In the genomic region with DNA sequence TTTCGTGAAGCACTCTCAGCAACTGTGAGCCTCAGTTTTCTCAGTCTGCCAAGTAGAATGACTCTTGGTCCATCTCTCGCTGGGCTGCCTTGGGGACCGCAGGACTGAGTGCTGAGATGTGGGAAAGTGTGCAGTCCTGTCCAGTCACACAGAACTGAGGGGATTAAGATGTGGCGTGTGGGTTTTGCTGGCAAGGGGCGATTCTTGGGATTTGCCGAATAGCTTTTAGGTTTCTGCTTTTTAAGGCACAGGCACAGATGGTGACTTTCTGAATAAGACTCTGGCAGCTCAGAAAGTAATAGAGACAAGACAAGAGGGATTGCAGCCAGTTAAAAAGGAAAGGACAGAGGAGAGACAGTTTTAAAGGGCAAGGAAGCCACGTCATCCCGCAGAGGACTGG, we compare ENCODE assay signal across 26 mouse cellular contexts.
DNase-seq lines count a peak whose midpoint lies in the region; ATAC-seq lines count a peak whose summit lies in the region.
"Had no signal": no experiment of that assay in that cellular context is flagged by ENCODE, and none has a peak within 500 bp of the region (broad histone marks: within the 10 kb centered on the region; RNA-seq: fewer than 3 reads in every experiment).

No protein-coding gene starts in this region.

- H3K4me3 ChIP-seq in forebrain, embryonic 15.5 days: no peak overlapping the region
- no peak overlapping the region for H3K4me3 ChIP-seq in forebrain, embryonic 12.5 days (replicated peaks)
- H3K4me3 ChIP-seq: embryonic facial prominence, embryonic 12.5 days; embryonic facial prominence, embryonic 15.5 days; heart, embryonic 12.5 days; heart, embryonic 15.5 days; hindbrain, embryonic 10.5 days; hindbrain, embryonic 13.5 days; intestine, embryonic 15.5 days had no signal

- no peak for DNase-seq in frontal cortex, postnatal 14 days (ENCODE audit: low spot score in 2 of 2)
- peak; percentile 22 for DNase-seq in right cerebral cortex, postnatal 25 days
- no peak for DNase-seq in right cerebral cortex, postnatal 10 days (ENCODE audit: low spot score in 2 of 2)
- DNase-seq: adrenal gland, adult 8-10 months; adrenal gland, postnatal 25 days; cerebellum, adult 18-20 months; cerebellum, adult 9-10 months; cerebellum, postnatal 14 days; gastrocnemius, postnatal 25 days; heart, adult 18-20 months; heart, postnatal 10 days; heart, postnatal 36 days; kidney, adult 18-20 months had no signal

- H3K36me3 ChIP-seq in forebrain, embryonic 15.5 days: no peaks in the 10 kb centered on the region
- no peaks in the 10 kb centered on the region for H3K36me3 ChIP-seq in forebrain, embryonic 12.5 days (replicated peaks)
- H3K36me3 ChIP-seq: embryonic facial prominence, embryonic 12.5 days; embryonic facial prominence, embryonic 15.5 days; heart, embryonic 12.5 days; heart, embryonic 15.5 days; hindbrain, embryonic 10.5 days; hindbrain, embryonic 13.5 days; intestine, embryonic 15.5 days had no signal

- no peaks in the 10 kb centered on the region for H3K9me3 ChIP-seq in forebrain, embryonic 15.5 days
- H3K9me3 ChIP-seq in forebrain, embryonic 12.5 days: no peaks in the 10 kb centered on the region
- H3K9me3 ChIP-seq: embryonic facial prominence, embryonic 12.5 days; embryonic facial prominence, embryonic 15.5 days; heart, embryonic 12.5 days; heart, embryonic 15.5 days; hindbrain, embryonic 10.5 days; hindbrain, embryonic 13.5 days; intestine, embryonic 15.5 days had no signal

- peaks cover 13% of the 10 kb centered on the region for H3K4me1 ChIP-seq in forebrain, embryonic 15.5 days
- H3K4me1 ChIP-seq in forebrain, embryonic 12.5 days: peaks cover 19% of the 10 kb centered on the region
- H3K4me1 ChIP-seq: embryonic facial prominence, embryonic 15.5 days; heart, embryonic 15.5 days had no signal

- ATAC-seq in forebrain, embryonic 15.5 days (replicated peaks): no peak
- ATAC-seq in forebrain, embryonic 12.5 days (ENCODE audit: low FRiP score): no peak
- ATAC-seq in frontal cortex, adult (ENCODE audit: low TSS enrichment): peak; percentile 89
- ATAC-seq: activated CD4-positive, CD25-positive, alpha-beta regulatory T cell, adult 4 months; forebrain, embryonic 14.5 days; hindbrain, embryonic 16.5 days; intestine, embryonic 15.5 days had no signal

- H3K27ac ChIP-seq in forebrain, embryonic 15.5 days (replicated peaks): peak overlapping the region; percentile 62
- H3K27ac ChIP-seq in forebrain, embryonic 12.5 days: no peak overlapping the region
- H3K27ac ChIP-seq: embryonic facial prominence, embryonic 12.5 days; embryonic facial prominence, embryonic 15.5 days; heart, embryonic 15.5 days; hindbrain, embryonic 10.5 days; hindbrain, embryonic 13.5 days; intestine, embryonic 15.5 days had no signal

- WGBS in forebrain, embryonic 15.5 days: 68% methylated on average over 8 of the region's 8 CpGs
- 82% methylated on average over 8 of the region's 8 CpGs for WGBS in forebrain, embryonic 12.5 days

- no peaks in the 10 kb centered on the region for H3K27me3 ChIP-seq in forebrain, embryonic 15.5 days
- peaks cover 15% of the 10 kb centered on the region for H3K27me3 ChIP-seq in forebrain, embryonic 12.5 days
- H3K27me3 ChIP-seq: embryonic facial prominence, embryonic 12.5 days; heart, embryonic 15.5 days; hindbrain, embryonic 13.5 days; intestine, embryonic 15.5 days had no signal

- H3K9ac ChIP-seq in forebrain, embryonic 15.5 days (replicated peaks): no peak overlapping the region
- H3K9ac ChIP-seq in forebrain, embryonic 12.5 days: no peak overlapping the region
- H3K9ac ChIP-seq: embryonic facial prominence, embryonic 12.5 days; embryonic facial prominence, embryonic 15.5 days; heart, embryonic 12.5 days; heart, embryonic 15.5 days; hindbrain, embryonic 13.5 days; intestine, embryonic 15.5 days had no signal

- H3K4me2 ChIP-seq in forebrain, embryonic 15.5 days (replicated peaks): no peak overlapping the region
- H3K4me2 ChIP-seq in forebrain, embryonic 12.5 days: no peak overlapping the region
- H3K4me2 ChIP-seq: embryonic facial prominence, embryonic 12.5 days; embryonic facial prominence, embryonic 15.5 days; heart, embryonic 12.5 days; heart, embryonic 15.5 days; hindbrain, embryonic 13.5 days; intestine, embryonic 15.5 days had no signal
